Mouse (Mus musculus): ENCODE measurements around the gene 4930467E23Rik.
"Not testable (repeated sequence)": the region's sequence is repeated elsewhere in the genome, so short reads cannot be mapped to it uniquely, and the experiment has no call there.

DNA sequence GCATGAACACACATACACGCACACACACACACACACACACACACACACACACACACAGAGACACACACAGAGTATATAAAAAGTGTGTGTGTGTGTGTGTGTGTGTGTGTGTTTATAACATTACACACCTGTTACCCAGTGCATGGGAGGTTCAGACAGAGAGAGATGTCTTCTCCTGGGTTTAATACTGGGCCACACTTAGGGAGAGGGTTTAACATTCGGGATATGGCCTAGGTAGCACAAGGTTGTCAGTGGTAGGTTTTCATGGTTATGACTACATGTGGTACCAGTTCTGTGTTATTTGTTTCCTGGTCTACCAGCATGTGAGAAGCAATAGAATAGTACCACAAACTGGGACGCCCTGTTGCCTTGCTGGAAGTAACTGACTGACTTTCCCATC, 25.6 kb downstream of the 4930467E23Rik start:
- TF ChIP-seq CTCF, EP300 (IDR thresholded peaks at IDR 0.05; ENCODE audit: low read depth): not testable (repeated sequence)
